Mouse (Mus musculus) small intestine, adult 2 months (tissue): ENCODE results near the gene Cdca7l.

ENCODE experiments used
- CTCF ChIP-seq: fragments of 200-500 bp; IDR thresholded peaks from 2 replicates; pipeline ENCODE4 v1.5.1; 2012; ENCODE audit warnings: low read depth, mild to moderate bottlenecking, control low read depth, inconsistent platforms, low read length, moderate library complexity, mixed read lengths; ENCODE audit not compliant: insufficient replicate concordance, insufficient read length; ENCODE audit errors: extremely low read depth
- POLR2A ChIP-seq: fragments of 200-500 bp; IDR thresholded peaks from 2 replicates; pipeline ENCODE4 v1.6.1; 2012; ENCODE audit warnings: low read depth, mild to moderate bottlenecking, control low read depth, inconsistent platforms, low read length, moderate library complexity

GRCm38 (mm10) chr12:117872265-117872664 is 68.2 kb downstream of the Cdca7l start:
- no peak for TF ChIP-seq POLR2A
- no peak for TF ChIP-seq CTCF
